Mouse (Mus musculus) heart, embryonic 14.5 days (tissue): ENCODE measurements around the gene Arl2. TPM values are rescaled to one million over a fixed set of nuclear protein-coding genes. Genes with fewer than 3 reads are reported as not detected.

Source experiments
- ATAC-seq: fragments of 200-750 bp; cut with Nextera tagmentation; 2 replicates; pipeline ENCODE4 v1.8.0; 2017; ENCODE audit warnings: low read depth, moderate TSS enrichment; ENCODE audit not compliant: insufficient number of reproducible peaks, insufficient read depth, low FRiP score
- H3K27ac ChIP-seq, 2 experiments: fragments of 200-500 bp in 1 of 2; fragments of 300-500 bp in 1 of 2; sonication (generic) in 1 of 2; replicated peaks in 1 of 2; 2 replicates each; pipeline ENCODE4 v1.5.1; 2012 to 2014; ENCODE audit warnings: low read depth in 2 of 2, low read length in 2 of 2, control low read depth in 1 of 2, mild to moderate bottlenecking in 1 of 2, mixed read lengths in 1 of 2; ENCODE audit not compliant: control insufficient read depth in 1 of 2, insufficient read depth in 1 of 2
- H3K27me3 ChIP-seq: fragments of 300-500 bp; sonication (generic); 2 replicates; pipeline ENCODE4 v1.6.1; 2014; ENCODE audit warnings: mild to moderate bottlenecking, low read length, control low read depth; ENCODE audit not compliant: control insufficient read depth, insufficient read depth
- H3K36me3 ChIP-seq: fragments of 300-500 bp; sonication (generic); 2 replicates; pipeline ENCODE4 v1.6.1; 2014; ENCODE audit warnings: mild to moderate bottlenecking, control low read depth, low read length, mixed read lengths; ENCODE audit not compliant: control insufficient read depth, insufficient read depth
- H3K4me1 ChIP-seq, 2 experiments: fragments of 200-500 bp in 1 of 2; fragments of 300-500 bp in 1 of 2; sonication (generic) in 1 of 2; 2 replicates each; pipeline ENCODE4 v1.6.1; 2012 to 2014; ENCODE audit warnings: low read length in 2 of 2, control low read depth in 1 of 2, mixed read lengths in 1 of 2; ENCODE audit not compliant: control insufficient read depth in 2 of 2, insufficient read depth in 2 of 2
- H3K4me2 ChIP-seq: fragments of 300-500 bp; sonication (generic); 2 replicates; pipeline ENCODE4 v1.6.1; 2014; ENCODE audit warnings: mild to moderate bottlenecking, low read length
- H3K4me3 ChIP-seq, 2 experiments: fragments of 200-500 bp in 1 of 2; fragments of 300-500 bp in 1 of 2; sonication (generic) in 1 of 2; 2 replicates each; pipeline ENCODE4 v1.5.1; 2012 to 2014; ENCODE audit warnings: low read length in 2 of 2, mild to moderate bottlenecking in 2 of 2, control low read depth in 1 of 2, low read depth in 1 of 2, moderate library complexity in 1 of 2; ENCODE audit not compliant: control insufficient read depth in 1 of 2, insufficient read depth in 1 of 2
- H3K9ac ChIP-seq: fragments of 300-500 bp; sonication (generic); 2 replicates; pipeline ENCODE4 v1.6.1; 2014; ENCODE audit warnings: mild to moderate bottlenecking, low read length
- H3K9me3 ChIP-seq: fragments of 300-500 bp; sonication (generic); 2 replicates; pipeline ENCODE4 v1.6.1; 2016; ENCODE audit warnings: low read length, control low read depth; ENCODE audit not compliant: control insufficient read depth
- WGBS: fragments of 180-500 bp; shearing (Covaris S2); extraction: QIAGEN DNeasy Blood & Tissue Kit; methylation state at CpG from one replicate; pipeline ENCODE4 v1.1.7; 2014; 5-methylcytosine and 5-hydroxymethylcytosine counted together
- polyA plus RNA-seq: library from polyadenylated mRNA; unstranded; fragments of >200 nt; fragmentation: Nextera tagmentation; extraction: Ambion mirVana; gene quantifications from 2 replicates; pipeline ENCODE4 v1.2.1, GENCODE M21; 2014

Arl2 gene
- polyA plus RNA-seq, 1 experiment from 2014 or later = 70.7 TPM

DNA sequence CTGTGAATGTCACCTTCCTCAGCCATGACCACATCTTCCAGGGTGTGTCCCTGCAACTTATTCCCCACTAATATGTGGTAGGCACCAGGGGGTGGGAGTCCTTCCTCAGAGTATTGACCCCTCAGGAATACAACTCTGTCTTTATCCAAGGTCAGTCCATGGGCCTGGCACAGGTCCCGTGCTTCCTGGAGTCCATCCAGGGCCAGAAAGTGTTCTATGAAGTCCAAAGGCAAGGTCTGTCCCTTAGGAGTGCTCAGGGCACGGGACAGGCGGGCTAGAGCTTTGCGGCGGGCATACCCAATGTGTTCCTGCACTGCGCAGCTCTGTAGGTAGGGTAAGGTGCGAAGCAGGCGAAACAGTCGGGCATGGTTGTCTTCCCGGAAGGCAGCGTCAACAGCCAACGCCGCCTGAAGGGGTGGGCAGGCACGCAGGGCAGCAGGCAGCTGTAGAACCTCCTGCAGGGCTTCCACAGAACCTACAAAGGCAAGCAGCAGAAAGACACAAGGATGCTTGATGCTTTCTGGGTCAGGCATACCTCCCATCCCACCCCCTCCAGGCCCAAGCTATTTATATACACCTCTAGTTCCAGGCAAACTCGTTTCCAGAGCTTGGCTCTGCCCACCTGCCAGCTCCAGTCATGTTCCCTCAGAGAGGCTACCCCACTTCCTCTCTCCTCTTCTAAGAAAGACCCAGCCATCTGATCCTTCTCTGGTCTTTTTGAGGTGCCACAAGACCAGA lies 25.1 kb downstream of the Arl2 start:
- ATAC-seq = no peak
- peaks cover 10 to 19% of the 10 kb centered on the region in 2 experiments for H3K4me1 ChIP-seq
- peak overlapping the region; percentile 85; the same call in 1 of the 2 replicates for H3K4me2 ChIP-seq
- H3K4me3 ChIP-seq = no peak overlapping the region
- peaks cover 27% of the 10 kb centered on the region for H3K36me3 ChIP-seq
- peak overlapping the region; percentile 39; the same call in 1 of the 2 replicates for H3K9ac ChIP-seq
- no peaks in the 10 kb centered on the region for H3K9me3 ChIP-seq
- H3K27me3 ChIP-seq = no peaks in the 10 kb centered on the region
- WGBS = 85% methylated on average over 15 of the region's 15 CpGs
- H3K27ac ChIP-seq = no peak overlapping the region

DNA sequence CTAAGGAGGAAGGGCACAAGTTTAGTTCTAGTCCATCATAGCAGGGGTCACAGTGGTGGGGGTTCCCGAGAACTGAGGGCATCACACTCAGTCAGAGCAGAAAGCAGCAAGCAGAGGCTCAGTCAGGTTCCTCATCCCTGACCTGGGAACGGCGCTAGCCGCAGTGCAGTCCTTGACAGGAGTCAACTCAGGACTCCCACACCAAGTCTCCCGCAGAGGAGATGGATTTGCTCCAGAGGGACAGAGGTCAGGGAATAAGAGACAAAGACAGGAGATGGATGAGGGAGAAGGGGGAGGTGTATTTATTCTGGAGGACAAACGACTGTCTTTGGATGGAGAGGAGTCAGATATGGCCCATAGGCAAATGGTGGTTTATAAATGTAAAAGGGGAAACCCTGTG lies 28.2 kb downstream of the Arl2 start:
- H3K27ac ChIP-seq = no peak overlapping the region

DNA sequence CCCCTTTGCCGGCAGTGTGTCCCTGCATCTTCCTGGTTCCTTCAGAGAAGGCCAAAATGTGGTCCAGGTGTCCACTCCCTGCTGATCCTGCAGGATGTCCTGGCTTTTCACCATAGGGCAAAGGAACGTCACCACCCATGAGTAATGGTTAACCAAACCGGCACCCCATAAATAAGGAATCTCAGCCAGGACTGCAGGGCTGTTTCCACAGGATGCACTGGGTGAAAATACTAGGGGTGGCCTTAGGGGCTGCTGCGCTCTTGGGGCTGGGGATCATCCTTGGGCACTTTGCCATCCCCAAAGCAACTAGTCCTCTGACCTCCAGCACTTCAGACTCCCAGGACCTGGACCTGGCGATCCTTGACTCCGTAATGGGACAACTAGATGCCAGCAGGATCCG lies 35.8 kb downstream of the Arl2 start, which contains the start of gene Naaladl1:
TSS of gene Naaladl1 (plus strand) at position 197 of the 400 bp plus-strand sequence.
- no peak for ATAC-seq
- no peak within 1 kb of the TSS for H3K4me2 ChIP-seq
- no peak within 1 kb of the TSS for H3K4me3 ChIP-seq
- no peak within 1 kb of the TSS for H3K9ac ChIP-seq
- 87% methylated on average over 7 of the region's 7 CpGs for WGBS
- no peaks in the 10 kb centered on the region for H3K27me3 ChIP-seq
- no peaks in the 10 kb centered on the region for H3K9me3 ChIP-seq
- no peak within 1 kb of the TSS for H3K27ac ChIP-seq
- H3K4me1 ChIP-seq = no peaks in the 10 kb centered on the region
- no peaks in the 10 kb centered on the region for H3K36me3 ChIP-seq

More for the DNA sequence above, 28.2 kb downstream of the Arl2 start:
- WGBS = 49% methylated on average over 6 of the region's 6 CpGs
- Histone ChIP-seq H3K4me3 (no peak overlapping the region), H3K4me2 (no peak overlapping the region), H3K27me3 (no peaks in the 10 kb centered on the region), H3K4me1 (peaks cover 10 to 13% of the 10 kb centered on the region in 2 experiments), H3K36me3 (peaks cover 27% of the 10 kb centered on the region), H3K9me3 (no peaks in the 10 kb centered on the region), H3K9ac (no peak overlapping the region)
- no peak for ATAC-seq

DNA sequence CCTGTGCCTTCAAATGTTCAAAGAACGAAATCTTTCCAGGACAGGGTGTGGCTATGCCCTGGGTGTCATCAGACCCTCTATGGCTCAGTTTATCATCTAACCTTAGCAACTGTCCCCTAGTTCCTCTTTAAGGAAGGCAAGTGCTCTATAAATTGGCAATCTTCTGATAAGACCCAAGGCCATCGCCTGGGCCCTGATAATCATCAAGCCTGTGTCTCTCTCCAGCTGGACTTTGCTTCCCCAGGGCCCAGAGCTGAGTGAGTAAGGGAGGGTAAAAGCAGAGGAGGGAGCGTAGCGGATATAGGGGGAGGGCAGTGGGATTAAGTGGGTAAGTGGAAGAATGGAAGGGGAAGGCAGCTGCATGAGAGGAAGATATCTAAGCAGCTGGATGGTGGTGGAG lies 36.9 kb downstream of the Arl2 start:
- H3K9ac ChIP-seq = no peak overlapping the region
- ATAC-seq = no peak
- 60% methylated on average over 4 of the region's 4 CpGs for WGBS

DNA sequence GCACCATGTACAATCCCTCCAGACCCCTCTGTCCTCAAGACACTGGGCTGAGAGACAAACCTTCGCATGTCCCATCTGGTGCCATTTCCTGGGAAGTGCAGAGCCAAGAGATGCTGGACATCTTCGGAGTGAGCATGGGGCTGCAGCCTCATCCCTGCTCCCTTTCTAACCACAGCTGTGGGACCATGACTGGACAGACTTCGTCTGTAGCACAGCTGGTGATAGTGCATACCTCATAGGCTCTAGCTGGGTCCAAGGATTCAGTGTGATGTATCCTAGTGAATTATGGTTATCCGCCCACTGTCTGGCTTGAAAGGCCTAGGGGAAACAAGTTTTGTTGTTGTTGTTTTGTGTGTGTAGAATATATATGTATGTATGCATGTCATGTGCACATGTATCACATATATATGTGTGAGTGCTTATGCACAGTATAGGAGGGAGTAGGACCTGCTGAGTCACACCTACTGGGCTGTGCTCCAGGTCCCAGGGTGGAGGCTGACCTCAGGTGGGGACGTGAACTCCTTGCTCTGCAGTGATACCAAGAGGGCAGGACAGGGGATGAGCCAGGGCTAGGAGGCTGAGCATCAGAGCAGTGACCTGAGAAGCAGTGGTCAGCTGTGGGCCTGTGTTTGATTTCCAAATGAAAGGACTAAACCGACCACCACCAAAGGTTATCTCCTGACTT lies 39.0 kb downstream of the Arl2 start:
- no peak overlapping the region for H3K9ac ChIP-seq
- WGBS = 71% methylated on average over 6 of the region's 6 CpGs
- H3K36me3 ChIP-seq = peaks cover 5% of the 10 kb centered on the region; the same call in 1 of the 2 replicates
- no peak overlapping the region for H3K4me2 ChIP-seq
- H3K4me3 ChIP-seq = no peak overlapping the region
- H3K27me3 ChIP-seq = no peaks in the 10 kb centered on the region
- no peaks in the 10 kb centered on the region for H3K9me3 ChIP-seq
- H3K27ac ChIP-seq = no peak overlapping the region
- H3K4me1 ChIP-seq = no peaks in the 10 kb centered on the region
- no peak for ATAC-seq

More for the DNA sequence above, 36.9 kb downstream of the Arl2 start:
- H3K36me3 ChIP-seq = no peaks in the 10 kb centered on the region
- no peak overlapping the region for H3K4me2 ChIP-seq
- no peaks in the 10 kb centered on the region for H3K9me3 ChIP-seq
- no peak overlapping the region for H3K4me3 ChIP-seq
- no peak overlapping the region for H3K27ac ChIP-seq
- H3K4me1 ChIP-seq = no peaks in the 10 kb centered on the region
- H3K27me3 ChIP-seq = no peaks in the 10 kb centered on the region

DNA sequence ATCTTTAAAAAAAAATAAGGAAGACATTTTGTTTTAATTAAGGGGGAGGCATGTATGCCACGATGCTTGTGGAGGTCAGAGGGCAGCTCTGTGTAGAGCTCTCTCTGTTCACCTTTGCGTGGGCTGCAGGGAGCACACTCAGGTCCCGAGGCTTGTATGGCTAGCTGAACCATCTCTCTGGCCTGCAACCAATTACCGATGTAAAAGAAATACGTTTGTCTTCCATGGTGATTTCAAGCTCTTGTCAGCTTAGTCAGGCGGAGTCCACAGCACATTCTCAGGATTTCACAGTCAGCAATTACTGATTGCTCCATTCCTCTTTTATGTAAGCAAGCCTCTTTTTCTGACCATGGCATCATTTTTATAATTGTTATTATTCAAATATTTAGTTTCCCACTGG lies 40.2 kb downstream of the Arl2 start:
- Histone ChIP-seq H3K9me3 (no peaks in the 10 kb centered on the region), H3K4me3 (no peak overlapping the region), H3K27me3 (no peaks in the 10 kb centered on the region), H3K36me3 (peaks cover 5% of the 10 kb centered on the region; the same call in 1 of the 2 replicates), H3K27ac (no peak overlapping the region), H3K4me2 (no peak overlapping the region), H3K9ac (no peak overlapping the region), H3K4me1 (no peaks in the 10 kb centered on the region)
- 75% methylated on average over 6 of the region's 6 CpGs for WGBS
- ATAC-seq = no peak

DNA sequence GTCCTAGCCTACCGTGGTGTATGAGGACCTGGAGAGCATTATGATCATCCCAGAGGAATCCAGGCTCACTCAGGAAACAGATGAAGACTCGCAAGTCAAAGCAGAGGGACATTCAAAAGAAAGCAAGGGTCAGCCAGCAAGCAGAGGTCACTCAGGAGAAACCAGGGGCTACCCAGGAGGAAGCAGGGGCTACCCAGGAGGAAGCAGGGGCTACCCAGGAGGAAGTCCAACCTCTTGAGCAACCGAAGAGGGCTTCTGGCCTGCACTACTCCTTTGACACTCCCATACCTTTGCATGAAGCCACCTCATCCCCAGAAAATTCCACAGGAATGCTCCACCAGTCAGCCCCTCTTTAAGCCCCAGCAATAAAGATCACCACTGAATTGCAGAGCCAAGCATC lies 43.5 kb downstream of the Arl2 start:
- Histone ChIP-seq H3K4me1 (no peaks in the 10 kb centered on the region), H3K27me3 (no peaks in the 10 kb centered on the region), H3K9me3 (no peaks in the 10 kb centered on the region), H3K36me3 (peaks cover 31% of the 10 kb centered on the region), H3K27ac (no peak overlapping the region), H3K9ac (no peak overlapping the region), H3K4me3 (no peak overlapping the region), H3K4me2 (no peak overlapping the region)
- WGBS = 84% methylated on average over 3 of the region's 3 CpGs
- no peak for ATAC-seq
